Mouse (Mus musculus): ENCODE measurements around the gene Ostc.
A peak's percentile ranks its signal among the peaks of the same experiment; 100 is the strongest.

- TF ChIP-seq POLR2A (IDR thresholded peaks at IDR 0.05; ENCODE audit: low read depth, low read length): peak; percentile 86
- TF ChIP-seq CTCF (IDR thresholded peaks at IDR 0.05; ENCODE audit: extremely low read depth, insufficient read length, insufficient replicate concordance, low read depth, low read length): no peak
Observed at GRCm38 (mm10) chr3:130708967-130709924, at the start of gene Ostc.

Measured in small intestine, adult 2 months (tissue).